Mouse (Mus musculus): Measurements from ENCODE around the gene Mylk2. TPM values are rescaled to one million over a fixed set of nuclear protein-coding genes. Genes with fewer than 3 reads are reported as not detected.

The Mylk2 gene
- total RNA-seq, 1 experiment: 0.22 TPM

DNA sequence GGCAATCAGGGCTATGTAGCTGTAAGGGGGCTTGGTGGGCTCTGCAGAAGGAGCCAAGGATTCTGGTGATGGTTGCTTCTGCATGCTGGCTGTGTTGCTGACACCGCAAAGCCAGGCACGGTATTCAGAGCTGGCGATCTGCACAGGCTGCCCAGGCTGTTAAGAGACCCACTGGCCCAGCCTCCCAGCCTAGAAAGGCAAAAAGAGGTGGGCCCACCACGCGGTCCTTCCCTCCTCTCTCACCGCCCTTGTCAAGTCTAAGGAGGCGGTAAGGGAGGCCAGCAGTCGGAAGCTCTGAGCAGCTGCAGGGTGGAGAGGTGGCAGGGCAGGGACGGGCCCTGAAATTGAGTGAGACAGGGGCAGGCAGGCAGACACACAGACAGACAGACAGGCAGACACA is 21.9 kb downstream of the Mylk2 start, which contains the start of gene Foxs1:
Gene Foxs1 (minus strand): TSS at position 161 of the 400 bp plus-strand sequence.
- in situ Hi-C loops (cut with MboI; ENCODE audit: low sequenced_read_pairs in 2 of 2, unreplicated experiment in 2 of 2): no loop called here
- no peak within 1 kb of the TSS; the same call in 1 of the 2 replicates for H3K9ac ChIP-seq (ENCODE audit: insufficient read depth, low read depth, low read length, poor library complexity, severe bottlenecking)
- no peaks in the 10 kb centered on the region for H3K36me3 ChIP-seq (ENCODE audit: control insufficient read depth, insufficient read depth, low read length, poor library complexity, severe bottlenecking)
- no peak within 1 kb of the TSS for H3K27ac ChIP-seq (ENCODE audit: insufficient read depth, low read depth, low read length, poor library complexity, severe bottlenecking)
- no peaks in the 10 kb centered on the region; a peak in 1 of 4 replicates for H3K4me1 ChIP-seq (ENCODE audit: control insufficient read depth in 2 of 2, insufficient read depth in 2 of 2, low read length in 2 of 2, poor library complexity in 1 of 2)
- peak within 1 kb of the TSS; percentile 36 to 42; a peak in 2 of 4 replicates for H3K4me3 ChIP-seq (ENCODE audit: insufficient read depth in 1 of 2, low read depth in 1 of 2, low read length in 2 of 2, poor library complexity in 1 of 2, severe bottlenecking in 1 of 2)
- TF ChIP-seq ZNF384 (IDR thresholded peaks at IDR 0.05; ENCODE audit: low read depth, low read length) (no peak), CHD2 (IDR thresholded peaks at IDR 0.05; ENCODE audit: low read depth, low read length) (no peak), MAFK (IDR thresholded peaks at IDR 0.05; ENCODE audit: insufficient read depth, low read depth, low read length) (no peak), HCFC1 (IDR thresholded peaks at IDR 0.05; ENCODE audit: borderline replicate concordance, insufficient read depth, low read length) (no peak), ZC3H11A (IDR thresholded peaks at IDR 0.05; ENCODE audit: borderline replicate concordance, low read depth, low read length) (no peak)
- no peak for DNase-seq (ENCODE audit: low read depth, low spot score)
- H3K9me3 ChIP-seq (ENCODE audit: control insufficient read depth, insufficient read depth, low read depth, low read length): no peaks in the 10 kb centered on the region

DNA sequence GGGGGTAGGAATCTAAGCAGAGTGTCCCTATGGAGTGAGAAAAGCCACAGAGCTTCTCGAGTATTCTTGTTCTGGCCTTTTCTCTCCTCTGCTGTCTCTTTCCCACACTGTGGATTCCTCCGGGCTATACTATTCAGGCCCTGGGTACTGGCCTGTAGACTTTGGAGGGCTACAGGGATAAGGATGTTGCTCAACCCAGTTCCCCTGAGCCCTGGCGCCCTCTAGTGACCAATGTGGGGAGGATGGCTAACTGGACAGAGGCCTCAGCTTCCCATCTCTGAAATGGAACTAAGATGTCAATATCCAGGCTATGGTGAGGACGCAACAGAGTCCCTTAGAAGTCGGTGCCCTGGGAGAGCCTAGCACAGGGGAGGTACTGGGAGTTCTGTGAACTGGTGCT is 22.5 kb downstream of the Mylk2 start:
- peak; percentile 66 for DNase-seq (ENCODE audit: low read depth, low spot score)
- H3K36me3 ChIP-seq (ENCODE audit: control insufficient read depth, insufficient read depth, low read length, poor library complexity, severe bottlenecking): no peaks in the 10 kb centered on the region
- no peak overlapping the region for H3K4me3 ChIP-seq (ENCODE audit: insufficient read depth in 1 of 2, low read depth in 1 of 2, low read length in 2 of 2, poor library complexity in 1 of 2, severe bottlenecking in 1 of 2)
- no peak overlapping the region for H3K27ac ChIP-seq (ENCODE audit: insufficient read depth, low read depth, low read length, poor library complexity, severe bottlenecking)
- in situ Hi-C loops (cut with MboI; ENCODE audit: low sequenced_read_pairs in 2 of 2, unreplicated experiment in 2 of 2): no loop called here
- TF ChIP-seq HCFC1 (IDR thresholded peaks at IDR 0.05; ENCODE audit: borderline replicate concordance, insufficient read depth, low read length) (no peak), ZC3H11A (IDR thresholded peaks at IDR 0.05; ENCODE audit: borderline replicate concordance, low read depth, low read length) (0 out of 2 replicates have a peak, but pooled peaks have one; percentile 52)
- no peak overlapping the region for H3K9ac ChIP-seq (ENCODE audit: insufficient read depth, low read depth, low read length, poor library complexity, severe bottlenecking)
- H3K9me3 ChIP-seq (ENCODE audit: control insufficient read depth, insufficient read depth, low read depth, low read length): no peaks in the 10 kb centered on the region
- H3K4me1 ChIP-seq (ENCODE audit: control insufficient read depth in 2 of 2, insufficient read depth in 2 of 2, low read length in 2 of 2, poor library complexity in 1 of 2): no peaks in the 10 kb centered on the region; a peak in 1 of 4 replicates

DNA sequence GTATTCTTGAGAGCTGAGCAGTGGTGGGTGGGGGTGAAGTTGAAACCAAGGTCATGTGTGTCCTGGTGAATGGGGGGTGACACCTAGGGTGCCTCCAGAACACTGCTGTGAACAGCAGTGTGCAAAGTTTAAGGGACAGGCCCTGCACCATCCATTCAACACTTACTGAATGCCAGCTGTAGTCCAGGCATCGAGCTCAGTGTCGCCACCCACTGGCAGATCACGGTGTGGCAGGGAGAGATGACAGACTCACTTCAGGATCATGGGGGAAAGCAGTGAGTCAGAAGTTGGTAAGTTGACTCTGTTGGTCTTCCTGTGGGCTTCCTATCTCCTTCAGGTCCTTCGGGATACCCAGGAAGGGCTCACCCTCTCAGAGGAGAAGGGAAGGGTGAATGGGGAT is 28.7 kb downstream of the Mylk2 start:
- DNase-seq (ENCODE audit: low read depth, low spot score): peak; percentile 60
- Histone ChIP-seq H3K9ac (ENCODE audit: insufficient read depth, low read depth, low read length, poor library complexity, severe bottlenecking) (no peak overlapping the region), H3K36me3 (ENCODE audit: control insufficient read depth, insufficient read depth, low read length, poor library complexity, severe bottlenecking) (no peaks in the 10 kb centered on the region), H3K27ac (ENCODE audit: insufficient read depth, low read depth, low read length, poor library complexity, severe bottlenecking) (no peak overlapping the region), H3K4me1 (ENCODE audit: control insufficient read depth in 2 of 2, insufficient read depth in 2 of 2, low read length in 2 of 2, poor library complexity in 1 of 2) (no peaks in the 10 kb centered on the region), H3K4me3 (ENCODE audit: insufficient read depth in 1 of 2, low read depth in 1 of 2, low read length in 2 of 2, poor library complexity in 1 of 2, severe bottlenecking in 1 of 2) (no peak overlapping the region), H3K9me3 (ENCODE audit: control insufficient read depth, insufficient read depth, low read depth, low read length) (no peaks in the 10 kb centered on the region)
- TF ChIP-seq MAFK (IDR thresholded peaks at IDR 0.05; ENCODE audit: insufficient read depth, low read depth, low read length): no peak
- no peak for TF ChIP-seq CHD2 (IDR thresholded peaks at IDR 0.05; ENCODE audit: low read depth, low read length)
- no peak for TF ChIP-seq HCFC1 (IDR thresholded peaks at IDR 0.05; ENCODE audit: borderline replicate concordance, insufficient read depth, low read length)
- no peak for TF ChIP-seq ZC3H11A (IDR thresholded peaks at IDR 0.05; ENCODE audit: borderline replicate concordance, low read depth, low read length)
- no peak for TF ChIP-seq ZNF384 (IDR thresholded peaks at IDR 0.05; ENCODE audit: low read depth, low read length)
- in situ Hi-C loops (cut with MboI; ENCODE audit: low sequenced_read_pairs in 2 of 2, unreplicated experiment in 2 of 2): no loop called here

DNA sequence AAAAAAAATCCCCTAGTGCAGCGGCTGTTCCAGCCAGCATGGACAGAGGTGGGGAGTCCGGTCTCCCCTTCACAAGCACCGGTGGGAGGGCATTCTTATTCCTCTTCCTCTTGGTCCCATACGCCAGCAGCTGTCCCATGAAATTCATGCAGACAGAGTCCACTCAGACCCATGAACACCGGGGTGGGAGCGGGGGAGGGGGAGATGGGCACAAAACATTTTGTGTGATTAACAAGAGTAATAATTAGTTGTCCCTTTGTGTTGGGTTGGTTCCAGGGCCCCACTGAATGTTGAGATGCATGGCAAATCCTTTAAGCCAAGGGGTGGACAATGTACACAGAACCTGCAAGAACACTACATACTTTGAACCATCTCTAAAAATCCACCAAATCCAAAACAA is 30.0 kb downstream of the Mylk2 start:
- H3K4me1 ChIP-seq (ENCODE audit: control insufficient read depth in 2 of 2, insufficient read depth in 2 of 2, low read length in 2 of 2, poor library complexity in 1 of 2): no peaks in the 10 kb centered on the region
- DNase-seq (ENCODE audit: low read depth, low spot score): no peak
- no peaks in the 10 kb centered on the region for H3K36me3 ChIP-seq (ENCODE audit: control insufficient read depth, insufficient read depth, low read length, poor library complexity, severe bottlenecking)
- H3K9ac ChIP-seq (ENCODE audit: insufficient read depth, low read depth, low read length, poor library complexity, severe bottlenecking): no peak overlapping the region
- H3K9me3 ChIP-seq (ENCODE audit: control insufficient read depth, insufficient read depth, low read depth, low read length): no peaks in the 10 kb centered on the region
- TF ChIP-seq HCFC1 (IDR thresholded peaks at IDR 0.05; ENCODE audit: borderline replicate concordance, insufficient read depth, low read length) (no peak), CHD2 (IDR thresholded peaks at IDR 0.05; ENCODE audit: low read depth, low read length) (no peak), ZC3H11A (IDR thresholded peaks at IDR 0.05; ENCODE audit: borderline replicate concordance, low read depth, low read length) (no peak), MAFK (IDR thresholded peaks at IDR 0.05; ENCODE audit: insufficient read depth, low read depth, low read length) (no peak), ZNF384 (IDR thresholded peaks at IDR 0.05; ENCODE audit: low read depth, low read length) (no peak)
- H3K4me3 ChIP-seq (ENCODE audit: insufficient read depth in 1 of 2, low read depth in 1 of 2, low read length in 2 of 2, poor library complexity in 1 of 2, severe bottlenecking in 1 of 2): no peak overlapping the region
- in situ Hi-C loops (cut with MboI; ENCODE audit: low sequenced_read_pairs in 2 of 2, unreplicated experiment in 2 of 2): no loop called here
- H3K27ac ChIP-seq (ENCODE audit: insufficient read depth, low read depth, low read length, poor library complexity, severe bottlenecking): no peak overlapping the region

DNA sequence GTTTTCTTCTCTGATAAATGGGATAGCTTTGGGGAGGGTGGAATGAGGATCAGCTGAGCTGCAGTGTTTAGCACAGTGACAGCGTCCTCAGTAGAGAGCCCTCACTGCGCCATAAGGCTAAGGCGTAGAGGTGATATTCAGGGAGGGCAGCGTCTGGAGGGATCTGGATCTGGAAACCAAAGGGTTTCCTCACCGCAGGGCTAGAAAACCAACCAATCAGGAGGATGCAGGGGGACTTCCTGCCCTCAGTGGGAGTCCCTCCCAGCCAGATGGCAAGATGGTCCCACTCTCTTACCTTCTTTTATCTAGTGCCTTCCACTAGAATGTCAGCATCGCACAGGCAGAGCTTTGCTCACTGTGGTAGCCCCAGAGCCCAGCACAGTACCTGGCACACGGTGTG is 30.6 kb downstream of the Mylk2 start:
- H3K27ac ChIP-seq (ENCODE audit: insufficient read depth, low read depth, low read length, poor library complexity, severe bottlenecking): no peak overlapping the region
- TF ChIP-seq ZNF384 (IDR thresholded peaks at IDR 0.05; ENCODE audit: low read depth, low read length) (no peak), CHD2 (IDR thresholded peaks at IDR 0.05; ENCODE audit: low read depth, low read length) (no peak), MAFK (IDR thresholded peaks at IDR 0.05; ENCODE audit: insufficient read depth, low read depth, low read length) (no peak), HCFC1 (IDR thresholded peaks at IDR 0.05; ENCODE audit: borderline replicate concordance, insufficient read depth, low read length) (no peak), ZC3H11A (IDR thresholded peaks at IDR 0.05; ENCODE audit: borderline replicate concordance, low read depth, low read length) (no peak)
- H3K4me3 ChIP-seq (ENCODE audit: insufficient read depth in 1 of 2, low read depth in 1 of 2, low read length in 2 of 2, poor library complexity in 1 of 2, severe bottlenecking in 1 of 2): no peak overlapping the region
- no peak for DNase-seq (ENCODE audit: low read depth, low spot score)
- H3K36me3 ChIP-seq (ENCODE audit: control insufficient read depth, insufficient read depth, low read length, poor library complexity, severe bottlenecking): no peaks in the 10 kb centered on the region
- H3K4me1 ChIP-seq (ENCODE audit: control insufficient read depth in 2 of 2, insufficient read depth in 2 of 2, low read length in 2 of 2, poor library complexity in 1 of 2): no peaks in the 10 kb centered on the region
- in situ Hi-C loops (cut with MboI; ENCODE audit: low sequenced_read_pairs in 2 of 2, unreplicated experiment in 2 of 2): no loop called here
- no peak overlapping the region for H3K9ac ChIP-seq (ENCODE audit: insufficient read depth, low read depth, low read length, poor library complexity, severe bottlenecking)
- no peaks in the 10 kb centered on the region for H3K9me3 ChIP-seq (ENCODE audit: control insufficient read depth, insufficient read depth, low read depth, low read length)

Measured in ES-E14 (cell line).